Mouse (Mus musculus) heart, postnatal 25 days (tissue): Measurements from ENCODE around the gene Gm28042. TPM values are rescaled to one million over a fixed set of nuclear protein-coding genes. Genes with fewer than 3 reads are reported as not detected.

Source experiments
- DNase-seq: peaks from one replicate; pipeline ENCODE4 v3.0.0; 2022; ENCODE audit warnings: low spot score
- intact Hi-C: fragments of 180-260 bp; cut with DNase I; formaldehyde crosslinking; loops from one replicate; pipeline ENCODE4 v1.15.1; 2025
- microRNA-seq: library from miRNA; unstranded; fragments of <30 nt; microRNA quantifications from one replicate; pipeline ENCODE4 v1.2.0, GENCODE M21; 2022
- total RNA-seq, 2 experiments: library from RNA; stranded (reverse); gene quantifications; 2 replicates each; pipeline ENCODE4 v1.2.3; 2021

The Gm28042 gene
- total RNA-seq, 2 experiments from 2014 or later, result 0.81 TPM

GRCm38 (mm10) chr2:120090979-120091378 is 63.7 kb downstream of the Gm28042 start:
- intact Hi-C loops, result no loop called here
- no peak for DNase-seq

Small RNA genes lying within 50 kb of the gene (microRNA-seq; reads per million reads assigned to microRNA genes)
- gene Mir7665, result not detected

Other genes with a start within 250 kb of the Gm28042 start
- 10 to 100 TPM; 13.7 to 14.2 TPM for gene Rpap1, start 240.0 kb upstream of the Gm28042 start, total RNA-seq
- gene Tyro3, start 229.8 kb upstream of the Gm28042 start, total RNA-seq, result 1 to 10 TPM; 1.2 to 1.3 TPM
- gene Mga, start 130.3 kb upstream of the Gm28042 start, total RNA-seq, result 10 to 100 TPM; 31.9 to 42.9 TPM
- 1 to 10 TPM; 8.4 to 9.1 TPM for gene Mapkbp1, start 54.8 kb upstream of the Gm28042 start, total RNA-seq
- 1 to 10 TPM; 7.1 to 9.1 TPM for gene Jmjd7, start within 50 bp of the Gm28042 start, total RNA-seq
- gene Pla2g4b, start 5.9 kb downstream of the Gm28042 start, total RNA-seq, result 1 to 10 TPM; 1.7 to 2.8 TPM
- gene Ehd4, start 127.1 kb downstream of the Gm28042 start, total RNA-seq, result 100 to 1,000 TPM; 377 to 459 TPM
- gene Pla2g4e, start 217.8 kb downstream of the Gm28042 start, total RNA-seq, result 1 to 10 TPM; 3.6 to 4.0 TPM